Mouse (Mus musculus): ENCODE measurements around the gene Cyp21a1. TPM values are rescaled to one million over a fixed set of nuclear protein-coding genes. Genes with fewer than 3 reads are reported as not detected.

Gene Cyp21a1
- not detected in 2 replicates for polyA plus RNA-seq (2015; fragmentation: Nextera tagmentation; extraction: Ambion mirVana)

GRCm38 (mm10) chr17:34804301-34804700, at the start of gene Cyp21a1:
Cyp21a1 (minus strand) TSS chr17:34804561.

GRCm38 (mm10) chr17:34849722-34850516, 45.6 kb upstream of the Cyp21a1 start, which contains the start of the genes Skiv2l and Nelfe:
Skiv2l (minus strand) TSS chr17:34850210.
Nelfe (plus strand) TSS chr17:34850391.

GRCm38 (mm10) chr17:34836856-34837221, 32.5 kb upstream of the Cyp21a1 start, which contains the start of the genes Stk19 and Dxo:
Stk19 (minus strand) TSS chr17:34836945.
Dxo (plus strand) TSS chr17:34837019.

Small RNAs within 50 kb of the gene (microRNA-seq; reads per million reads assigned to microRNA genes)
- gene Gm27471 (not detected), gene Mir6970 (not detected), gene Mir6971 (2.2 reads per million)

Other genes starting within 250 kb of the Cyp21a1 start
- gene Notch4, start 240.3 kb downstream of the Cyp21a1 start, polyA plus RNA-seq (2015; fragmentation: Nextera tagmentation; extraction: Ambion mirVana): 3.1 and 3.6 TPM in 2 replicates
- gene Gpsm3, start 214.8 kb downstream of the Cyp21a1 start, polyA plus RNA-seq (2015; fragmentation: Nextera tagmentation; extraction: Ambion mirVana): 11.3 and 21.2 TPM in 2 replicates
- gene Pbx2, start 213.3 kb downstream of the Cyp21a1 start, polyA plus RNA-seq (2015; fragmentation: Nextera tagmentation; extraction: Ambion mirVana): 4.4 and 4.6 TPM in 2 replicates
- gene Ager, start 206.7 kb downstream of the Cyp21a1 start, polyA plus RNA-seq (2015; fragmentation: Nextera tagmentation; extraction: Ambion mirVana): 3.3 TPM in 2 replicates
- gene Rnf5, start 200.9 kb downstream of the Cyp21a1 start, polyA plus RNA-seq (2015; fragmentation: Nextera tagmentation; extraction: Ambion mirVana): 60.2 and 63.2 TPM in 2 replicates
- 38.4 and 38.6 TPM in 2 replicates for gene Agpat1, start 200.3 kb downstream of the Cyp21a1 start, polyA plus RNA-seq (2015; fragmentation: Nextera tagmentation; extraction: Ambion mirVana)
- 3.3 and 4.4 TPM in 2 replicates for gene Egfl8, start 188.6 kb downstream of the Cyp21a1 start, polyA plus RNA-seq (2015; fragmentation: Nextera tagmentation; extraction: Ambion mirVana)
- 24.8 and 24.9 TPM in 2 replicates for gene Ppt2, start 176.1 kb downstream of the Cyp21a1 start, polyA plus RNA-seq (2015; fragmentation: Nextera tagmentation; extraction: Ambion mirVana)
- gene Prrt1, start 175.0 kb downstream of the Cyp21a1 start, polyA plus RNA-seq (2015; fragmentation: Nextera tagmentation; extraction: Ambion mirVana): 1.0 and 1.1 TPM in 2 replicates
- gene Fkbpl, start 159.8 kb downstream of the Cyp21a1 start, polyA plus RNA-seq (2015; fragmentation: Nextera tagmentation; extraction: Ambion mirVana): 10.7 and 11.7 TPM in 2 replicates
- gene Atf6b, start 157.4 kb downstream of the Cyp21a1 start, polyA plus RNA-seq (2015; fragmentation: Nextera tagmentation; extraction: Ambion mirVana): 42.0 and 42.9 TPM in 2 replicates
- 5.9 and 6.1 TPM in 2 replicates for gene Tnxb, start 134.0 kb downstream of the Cyp21a1 start, polyA plus RNA-seq (2015; fragmentation: Nextera tagmentation; extraction: Ambion mirVana)
- 6.9 and 10.8 TPM in 2 replicates for gene C4b, start 60.7 kb downstream of the Cyp21a1 start, polyA plus RNA-seq (2015; fragmentation: Nextera tagmentation; extraction: Ambion mirVana)
- 22.1 and 24.9 TPM in 2 replicates for gene Stk19, start 32.4 kb upstream of the Cyp21a1 start, polyA plus RNA-seq (2015; fragmentation: Nextera tagmentation; extraction: Ambion mirVana)
- 25.1 and 25.6 TPM in 2 replicates for gene Dxo, start 32.5 kb upstream of the Cyp21a1 start, polyA plus RNA-seq (2015; fragmentation: Nextera tagmentation; extraction: Ambion mirVana)
- 25.2 and 29.7 TPM in 2 replicates for gene Skiv2l, start 45.6 kb upstream of the Cyp21a1 start, polyA plus RNA-seq (2015; fragmentation: Nextera tagmentation; extraction: Ambion mirVana)
- gene Nelfe, start 45.8 kb upstream of the Cyp21a1 start, polyA plus RNA-seq (2015; fragmentation: Nextera tagmentation; extraction: Ambion mirVana): 50.7 and 59.0 TPM in 2 replicates
- 15.6 and 19.3 TPM in 2 replicates for gene Cfb, start 58.0 kb upstream of the Cyp21a1 start, polyA plus RNA-seq (2015; fragmentation: Nextera tagmentation; extraction: Ambion mirVana)
- gene Zbtb12, start 74.9 kb upstream of the Cyp21a1 start, polyA plus RNA-seq (2015; fragmentation: Nextera tagmentation; extraction: Ambion mirVana): 0.53 and 0.86 TPM in 2 replicates
- gene Gm20547, start 77.5 kb upstream of the Cyp21a1 start, polyA plus RNA-seq (2015; fragmentation: Nextera tagmentation; extraction: Ambion mirVana): not detected in 2 replicates
- 8.9 and 9.3 TPM in 2 replicates for gene C2, start 93.7 kb upstream of the Cyp21a1 start, polyA plus RNA-seq (2015; fragmentation: Nextera tagmentation; extraction: Ambion mirVana)
- gene Ehmt2, start 93.9 kb upstream of the Cyp21a1 start, polyA plus RNA-seq (2015; fragmentation: Nextera tagmentation; extraction: Ambion mirVana): 25.2 and 27.2 TPM in 2 replicates
- 2.6 and 3.3 TPM in 2 replicates for gene Slc44a4, start 109.9 kb upstream of the Cyp21a1 start, polyA plus RNA-seq (2015; fragmentation: Nextera tagmentation; extraction: Ambion mirVana)
- gene Neu1, start 126.7 kb upstream of the Cyp21a1 start, polyA plus RNA-seq (2015; fragmentation: Nextera tagmentation; extraction: Ambion mirVana): 23.2 and 28.5 TPM in 2 replicates
- 4.5 and 5.2 TPM in 2 replicates for gene Hspa1b, start 154.7 kb upstream of the Cyp21a1 start, polyA plus RNA-seq (2015; fragmentation: Nextera tagmentation; extraction: Ambion mirVana)
- not detected in 2 replicates for gene Gm20481, start 165.4 kb upstream of the Cyp21a1 start, polyA plus RNA-seq (2015; fragmentation: Nextera tagmentation; extraction: Ambion mirVana)
- gene Hspa1a, start 167.6 kb upstream of the Cyp21a1 start, polyA plus RNA-seq (2015; fragmentation: Nextera tagmentation; extraction: Ambion mirVana): 36.7 and 39.4 TPM in 2 replicates
- gene Hspa1l, start 168.1 kb upstream of the Cyp21a1 start, polyA plus RNA-seq (2015; fragmentation: Nextera tagmentation; extraction: Ambion mirVana): 0.16 and 0.25 TPM in 2 replicates
- gene Lsm2, start 177.3 kb upstream of the Cyp21a1 start, polyA plus RNA-seq (2015; fragmentation: Nextera tagmentation; extraction: Ambion mirVana): 82.1 and 83.5 TPM in 2 replicates
- 42.0 and 44.7 TPM in 2 replicates for gene Vars, start 196.4 kb upstream of the Cyp21a1 start, polyA plus RNA-seq (2015; fragmentation: Nextera tagmentation; extraction: Ambion mirVana)
- 0.19 and 0.24 TPM in 2 replicates for gene Vwa7, start 212.0 kb upstream of the Cyp21a1 start, polyA plus RNA-seq (2015; fragmentation: Nextera tagmentation; extraction: Ambion mirVana)
- gene Sapcd1, start 223.5 kb upstream of the Cyp21a1 start, polyA plus RNA-seq (2015; fragmentation: Nextera tagmentation; extraction: Ambion mirVana): 1.3 and 1.7 TPM in 2 replicates
- gene Msh5, start 242.2 kb upstream of the Cyp21a1 start, polyA plus RNA-seq (2015; fragmentation: Nextera tagmentation; extraction: Ambion mirVana): 0.88 and 1.3 TPM in 2 replicates
- gene Clic1, start 245.4 kb upstream of the Cyp21a1 start, polyA plus RNA-seq (2015; fragmentation: Nextera tagmentation; extraction: Ambion mirVana): 240 and 276 TPM in 2 replicates

All from urinary bladder, postnatal 0 days (tissue).